Mouse (Mus musculus) v-Abl transformed pro-B cells (cell line): ENCODE data around the gene Nectin3.

Experiments
- in situ Hi-C, 2 experiments: fragments of 400-800 bp; cut with MboI; formaldehyde crosslinking; loops; one replicate each; pipeline ENCODE4 v1.15.1; 2025; ENCODE audit not compliant: unreplicated experiment in 2 of 2

The Nectin3 gene

DNA sequence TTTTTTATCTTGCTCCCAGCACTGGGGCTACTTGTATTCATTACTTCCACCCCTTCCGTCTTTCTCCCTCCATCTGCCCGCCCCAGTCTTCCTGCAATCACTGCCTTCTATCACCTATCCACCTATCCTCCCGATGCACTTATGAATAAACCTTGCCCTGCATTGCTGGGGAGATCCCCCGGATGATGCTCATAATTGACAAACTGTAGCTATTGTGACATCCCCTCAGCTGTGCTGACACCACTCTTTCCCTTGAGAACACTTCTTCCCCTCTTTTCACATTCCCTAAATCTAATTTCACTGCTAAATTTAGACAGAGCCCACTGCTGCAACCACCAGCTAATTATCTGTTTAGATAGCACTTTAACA, at the start of gene Nectin3:
TSS of gene Nectin3 (minus strand) at position 105 of the 369 bp plus-strand sequence.
- in situ Hi-C loops = no loop called here

- in situ Hi-C loops = no loop called here
These were observed 39.8 kb upstream of the Nectin3 start for GRCm38 (mm10) chr16:46538092-46538491.

DNA sequence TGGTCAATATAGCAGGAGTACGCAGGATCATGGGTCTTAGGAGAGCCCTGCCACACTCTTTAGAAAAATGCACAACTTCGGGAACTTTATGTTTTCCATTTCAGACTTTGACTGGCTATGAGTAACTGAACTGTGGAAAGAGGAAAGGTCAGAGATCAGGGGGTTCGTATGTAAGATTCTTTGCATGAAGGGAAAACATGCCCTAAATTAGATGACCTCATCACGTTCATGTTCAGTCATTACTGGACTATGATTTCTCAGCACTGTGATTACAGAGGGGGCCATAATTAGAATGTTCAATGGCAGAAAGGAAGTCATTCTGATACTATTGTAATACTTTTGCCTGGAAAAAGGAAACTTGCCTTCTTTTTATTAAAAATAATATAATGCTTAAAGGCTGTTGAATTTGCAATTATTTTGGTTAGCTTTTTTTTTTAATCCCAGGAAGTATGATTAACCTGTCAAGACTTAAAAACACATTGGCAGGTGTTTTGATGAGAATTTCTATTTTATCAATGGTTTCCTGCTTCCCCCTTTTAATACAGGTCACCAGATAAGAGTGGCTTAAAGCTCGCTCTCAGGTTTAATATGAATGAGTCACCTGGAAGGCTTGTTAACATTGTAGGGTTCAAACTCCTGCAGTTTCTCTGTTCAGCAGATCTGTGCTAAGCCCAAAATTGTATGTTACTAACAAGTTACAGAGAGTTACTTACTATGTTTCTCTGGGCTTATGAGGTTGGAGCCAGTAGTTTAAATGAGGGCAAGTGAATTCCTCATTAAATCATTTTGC, 34.3 kb upstream of the Nectin3 start:
- in situ Hi-C loops = no loop called here

- in situ Hi-C loops = no loop called here
These were observed 32.7 kb upstream of the Nectin3 start for GRCm38 (mm10) chr16:46531023-46531422.

- in situ Hi-C loops = no loop called here
These were observed 22.6 kb upstream of the Nectin3 start for GRCm38 (mm10) chr16:46520885-46521417.

DNA sequence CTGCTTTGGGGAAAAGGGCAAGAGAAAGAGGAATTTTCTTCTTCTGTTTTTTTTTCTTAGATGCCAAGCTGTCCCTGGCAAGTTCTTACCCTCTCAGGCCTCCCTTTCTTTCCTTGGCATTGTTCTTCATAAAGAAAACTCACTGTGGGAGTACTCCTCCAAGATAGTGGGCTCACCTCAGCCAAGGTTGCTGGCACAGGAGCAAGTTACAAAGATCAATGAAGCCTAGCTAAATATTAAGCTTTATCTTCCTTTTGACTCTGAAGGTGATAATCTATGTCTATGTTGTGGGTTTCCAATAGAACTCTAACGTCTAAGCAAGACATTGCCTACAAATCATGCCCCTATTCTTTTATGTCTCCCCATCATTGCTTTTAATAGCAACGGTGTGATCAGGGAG, 21.3 kb upstream of the Nectin3 start:
- in situ Hi-C loops = no loop called here

- in situ Hi-C loops = no loop called here
These were observed 9.6 kb upstream of the Nectin3 start for GRCm38 (mm10) chr16:46507944-46508333.

DNA sequence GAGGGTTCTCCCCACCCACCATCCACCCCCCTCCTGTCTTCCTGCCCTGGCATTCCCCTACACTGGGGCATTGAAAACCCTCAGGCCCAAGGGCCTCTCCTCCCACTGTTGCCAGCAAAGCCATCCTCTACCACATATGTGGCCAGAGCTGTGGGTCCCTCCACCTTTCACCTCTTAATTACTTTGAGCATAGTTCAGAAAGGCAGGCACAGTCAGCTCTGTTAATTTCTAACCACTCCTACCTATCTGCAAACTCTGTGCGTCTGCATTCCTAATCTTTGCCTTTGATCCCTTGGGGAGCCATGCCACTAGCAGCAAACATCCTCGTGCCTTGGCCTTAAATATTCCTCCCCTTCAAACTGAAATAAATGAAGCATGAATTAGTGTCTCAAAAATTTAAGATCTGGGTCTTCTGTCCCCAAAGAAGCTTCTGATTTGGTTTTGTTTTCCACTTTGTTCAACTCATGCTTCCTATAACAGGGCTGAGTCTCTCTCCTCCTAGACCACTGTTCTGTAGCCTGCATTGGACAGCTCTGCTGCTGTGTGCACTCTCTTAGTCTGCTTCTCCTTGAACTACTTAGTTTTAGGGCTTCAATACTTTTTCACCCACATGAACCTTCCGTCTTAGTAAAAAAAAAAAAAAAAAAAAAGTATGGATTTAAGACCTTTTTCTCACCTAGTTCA, 9.1 kb upstream of the Nectin3 start:
- in situ Hi-C loops = no loop called here

- in situ Hi-C loops = no loop called here
These were observed 5.7 kb upstream of the Nectin3 start for GRCm38 (mm10) chr16:46504006-46504405.

DNA sequence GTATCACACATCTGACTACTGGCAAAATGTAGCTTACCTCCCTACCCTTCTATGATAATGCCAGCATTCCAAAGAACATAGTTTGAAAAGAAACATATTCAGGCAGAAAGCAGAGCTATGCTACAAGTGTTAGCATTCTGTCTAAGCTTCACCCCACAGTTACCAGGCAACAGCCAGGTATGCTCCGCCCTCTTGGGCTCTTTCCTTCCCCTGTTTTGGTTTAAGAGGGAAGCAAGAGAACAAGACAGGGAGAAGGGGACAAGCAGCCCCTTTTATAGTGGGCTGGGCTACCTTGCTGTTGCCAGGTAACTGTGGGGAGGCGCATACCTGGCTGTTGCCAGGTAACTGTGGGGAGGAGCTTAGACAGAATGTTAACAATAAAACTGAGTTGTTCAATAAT, 4.0 kb upstream of the Nectin3 start:
- in situ Hi-C loops = no loop called here

GRCm38 (mm10) chr16:46500759-46501158, 2.4 kb upstream of the Nectin3 start:
- in situ Hi-C loops = no loop called here

DNA sequence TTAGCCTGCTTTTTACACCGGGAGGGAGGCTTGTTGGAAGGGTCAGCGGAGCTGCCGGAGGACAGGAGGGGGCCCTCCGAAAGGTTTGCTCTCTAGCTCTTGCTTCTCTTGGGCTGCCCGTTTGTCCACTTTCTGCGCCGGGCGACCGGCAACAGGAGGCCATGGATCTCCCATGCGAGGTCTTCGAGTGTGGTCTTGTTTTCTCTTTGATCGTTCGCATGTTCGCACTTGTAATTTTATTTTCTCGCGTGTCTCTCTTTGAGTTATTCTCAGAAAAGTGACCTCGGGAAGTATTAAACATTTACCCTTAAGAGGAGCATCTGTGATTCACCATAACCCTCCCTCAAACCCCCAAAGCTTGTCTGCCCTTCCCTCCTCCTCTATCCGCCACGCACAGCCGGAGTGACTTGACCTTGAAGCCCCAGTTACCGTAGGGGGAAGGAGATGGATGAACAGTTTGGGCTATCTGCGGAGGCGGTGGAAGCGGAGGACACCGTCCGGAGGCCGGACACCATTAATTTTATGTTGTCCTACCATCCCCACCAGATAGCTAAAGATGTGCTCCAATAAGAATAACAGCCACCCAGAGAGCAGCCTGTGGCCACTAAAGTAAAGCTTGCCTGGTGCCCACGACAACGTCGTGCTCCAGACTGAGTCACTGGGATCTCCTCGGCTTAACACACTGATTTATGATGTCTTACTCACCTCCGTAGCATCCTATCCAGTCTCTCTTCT, 472 bp downstream of the Nectin3 start:
- in situ Hi-C loops = no loop called here

- in situ Hi-C loops = no loop called here
These were observed 1.2 kb downstream of the Nectin3 start for GRCm38 (mm10) chr16:46496889-46497685.

GRCm38 (mm10) chr16:46496031-46496868, 2.1 kb downstream of the Nectin3 start:
- in situ Hi-C loops = no loop called here

GRCm38 (mm10) chr16:46495201-46495600, 3.1 kb downstream of the Nectin3 start:
- in situ Hi-C loops = no loop called here

- in situ Hi-C loops = no loop called here
These were observed 10.8 kb downstream of the Nectin3 start for GRCm38 (mm10) chr16:46487436-46488097.

GRCm38 (mm10) chr16:46477336-46477735, 21.0 kb downstream of the Nectin3 start:
- in situ Hi-C loops = no loop called here

DNA sequence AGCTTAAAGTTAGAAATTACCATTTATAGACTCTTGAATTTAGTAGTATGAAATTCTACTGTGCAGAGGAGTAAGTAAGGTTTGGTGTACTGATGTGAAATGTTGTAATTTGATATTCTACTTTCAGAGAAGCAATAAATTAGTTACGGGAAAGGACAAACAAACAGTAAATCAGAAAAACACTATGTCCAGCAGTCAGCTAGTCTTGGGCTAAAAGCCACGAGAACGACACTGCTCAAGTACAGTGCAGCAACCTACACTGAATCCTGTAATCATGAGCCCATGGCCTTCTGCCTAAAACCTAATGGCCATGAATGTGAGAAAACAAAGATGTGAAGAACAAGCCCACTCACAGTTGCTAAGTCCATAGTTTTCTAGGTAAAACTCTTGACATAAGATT, 46.9 kb downstream of the Nectin3 start:
- in situ Hi-C loops = no loop called here

DNA sequence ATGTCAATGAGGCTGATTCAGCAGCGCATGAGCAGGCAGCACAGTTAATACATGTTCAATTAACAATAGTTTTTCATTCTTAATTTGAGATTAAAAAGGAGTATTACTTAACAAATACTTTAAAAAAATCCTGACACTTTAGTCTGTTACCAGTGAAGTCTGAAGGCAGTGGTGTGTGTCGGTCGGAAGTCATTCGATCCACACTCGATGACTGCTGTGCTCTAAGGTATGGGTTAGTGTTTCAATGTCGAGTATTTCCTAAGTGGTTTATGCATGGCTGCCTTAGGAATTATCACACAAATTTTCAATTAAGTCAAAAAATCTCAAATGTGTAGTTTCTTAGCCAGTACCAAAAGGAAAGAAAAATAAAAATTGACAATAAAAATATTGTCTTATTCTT, 49.3 kb downstream of the Nectin3 start:
- in situ Hi-C loops = no loop called here
